Mouse (Mus musculus) Patski (cell line): ENCODE measurements around the gene Il6st. TPM values are rescaled to one million over a fixed set of nuclear protein-coding genes. Genes with fewer than 3 reads are reported as not detected.

ENCODE experiments used
- ATAC-seq: fragments of 100-300 bp; one replicate; pipeline ENCODE4 v1.8.0; 2021
- CTCF ChIA-PET: fragments of 350-600 bp; sonication (Branson Sonifier 250); formaldehyde crosslinking; loops from one replicate; lab custom pipeline; 2022; ENCODE audit warnings: inconsistent platforms; lab: Charles Lee
- POLR2A ChIA-PET: fragments of 350-600 bp; sonication (Branson Sonifier 250); formaldehyde crosslinking; loops from one replicate; lab custom pipeline; 2022; ENCODE audit warnings: antibody characterized with exemption, inconsistent platforms; lab: Charles Lee
- DNase-seq: peaks from one replicate; pipeline ENCODE4 v3.0.0-alpha.2; 2011; ENCODE audit warnings: low read depth, low spot score
- H3K27me3 ChIP-seq: fragments of 371-371 bp; one replicate; pipeline ENCODE4 v1.5.1; 2021
- CTCF ChIP-seq: fragments of 100-300 bp; IDR thresholded peaks from one replicate; pipeline ENCODE4 v1.5.1; 2021
- in situ Hi-C: fragments of 300-500 bp; cut with MboI; formaldehyde crosslinking; loops from 3 replicates; pipeline ENCODE4 v1.11.1; 2018; ENCODE audit warnings: low pct_unique_long_range_greater_than_20kb, mixed read lengths
- polyA plus RNA-seq: library from polyadenylated mRNA; unstranded; gene quantifications from one replicate; pipeline ENCODE4 v1.2.3, GENCODE M21; 2021

Gene Il6st
- polyA plus RNA-seq, 1 experiment from 2014 or later = 125 TPM

GRCm38 (mm10) chr13:112464626-112465287 is 887 bp downstream of the Il6st start:
- TF ChIP-seq CTCF = no peak
- no peaks in the 10 kb centered on the region for H3K27me3 ChIP-seq
- in situ Hi-C loops = loop anchor here (5.0 kb wide), 1 partner anchor 147 kb away; no protein-coding TSS in a partner anchor
- CTCF ChIA-PET = no interaction called here
- POLR2A ChIA-PET = interaction anchor here (0.7 to 1.4 kb wide), 3 partner anchors 29 to 136 kb away, joined by 3 to 5 read pairs (median 3); no protein-coding TSS in a partner anchor
- DNase-seq (no peak), ATAC-seq (no peak)

- H3K27me3 ChIP-seq = no peaks in the 10 kb centered on the region
- DNase-seq = no peak
- TF ChIP-seq CTCF = no peak
- ChIA-PET CTCF (interaction anchor here (1.6 kb wide), 1 partner anchor 8 kb away, joined by 3 read pairs; no protein-coding TSS in a partner anchor), POLR2A (interaction anchor here (0.7 to 1.4 kb wide), 2 partner anchors 128 to 137 kb away, joined by 3 read pairs; no protein-coding TSS in a partner anchor)
- in situ Hi-C loops = no loop called here
- no peak for ATAC-seq
These were observed 1.7 kb downstream of the Il6st start for GRCm38 (mm10) chr13:112465585-112465984.

- DNase-seq (no peak), ATAC-seq (no peak)
- ChIA-PET CTCF (interaction anchor here (1.1 to 1.6 kb wide), 2 partner anchors 9 to 80 kb away, joined by 3 read pairs; no protein-coding TSS in a partner anchor), POLR2A (no interaction called here)
- TF ChIP-seq CTCF = no peak
- in situ Hi-C loops = no loop called here
- no peaks in the 10 kb centered on the region for H3K27me3 ChIP-seq
These were observed 2.5 kb downstream of the Il6st start for GRCm38 (mm10) chr13:112466136-112466945.

GRCm38 (mm10) chr13:112466946-112467255 is 3.0 kb downstream of the Il6st start:
- in situ Hi-C loops = no loop called here
- TF ChIP-seq CTCF = no peak
- H3K27me3 ChIP-seq = no peaks in the 10 kb centered on the region
- DNase-seq = no peak
- ATAC-seq = no peak
- ChIA-PET POLR2A (no interaction called here), CTCF (interaction anchor here (1.1 to 1.6 kb wide), 2 partner anchors 9 to 81 kb away, joined by 3 read pairs; no protein-coding TSS in a partner anchor)

DNA sequence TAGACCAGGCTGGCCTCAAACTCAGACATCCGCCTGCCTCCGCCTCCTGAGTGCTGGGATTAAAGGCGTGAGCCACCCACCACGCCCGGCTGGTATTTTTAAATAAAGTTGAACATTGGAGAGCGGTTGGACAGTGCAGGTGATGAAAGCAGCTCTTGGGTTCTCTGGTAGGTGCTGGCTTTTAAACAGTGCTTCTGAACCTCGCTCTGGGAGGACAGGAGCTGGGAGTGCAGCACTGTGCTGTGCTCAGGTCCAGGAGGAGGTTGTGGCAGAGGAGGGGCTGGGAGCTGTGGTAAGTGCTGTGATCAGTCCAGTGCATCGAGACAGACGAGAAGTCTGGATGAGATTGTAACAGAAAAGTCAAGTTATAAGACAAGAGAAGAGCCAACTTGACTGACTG is 3.5 kb downstream of the Il6st start:
- POLR2A ChIA-PET = no interaction called here
- TF ChIP-seq CTCF = no peak
- CTCF ChIA-PET = interaction anchor here (1.2 to 1.6 kb wide), 2 partner anchors 10 to 19 kb away, joined by 3 read pairs; no protein-coding TSS in a partner anchor
- in situ Hi-C loops = no loop called here
- no peaks in the 10 kb centered on the region for H3K27me3 ChIP-seq
- DNase-seq (no peak), ATAC-seq (no peak)

GRCm38 (mm10) chr13:112469491-112469890 is 5.6 kb downstream of the Il6st start:
- ChIA-PET CTCF (interaction anchor here (1.7 kb wide), 1 partner anchor 40 kb away, joined by 8 read pairs; no protein-coding TSS in a partner anchor), POLR2A (no interaction called here)
- TF ChIP-seq CTCF = no peak
- no peak for ATAC-seq
- no peak for DNase-seq
- in situ Hi-C loops = no loop called here
- no peaks in the 10 kb centered on the region for H3K27me3 ChIP-seq

- no peak for ATAC-seq
- H3K27me3 ChIP-seq = no peaks in the 10 kb centered on the region
- no peak for DNase-seq
- in situ Hi-C loops = no loop called here
- ChIA-PET POLR2A (no interaction called here), CTCF (no interaction called here)
- no peak for TF ChIP-seq CTCF
These were observed 7.3 kb downstream of the Il6st start for GRCm38 (mm10) chr13:112471201-112471600.

DNA sequence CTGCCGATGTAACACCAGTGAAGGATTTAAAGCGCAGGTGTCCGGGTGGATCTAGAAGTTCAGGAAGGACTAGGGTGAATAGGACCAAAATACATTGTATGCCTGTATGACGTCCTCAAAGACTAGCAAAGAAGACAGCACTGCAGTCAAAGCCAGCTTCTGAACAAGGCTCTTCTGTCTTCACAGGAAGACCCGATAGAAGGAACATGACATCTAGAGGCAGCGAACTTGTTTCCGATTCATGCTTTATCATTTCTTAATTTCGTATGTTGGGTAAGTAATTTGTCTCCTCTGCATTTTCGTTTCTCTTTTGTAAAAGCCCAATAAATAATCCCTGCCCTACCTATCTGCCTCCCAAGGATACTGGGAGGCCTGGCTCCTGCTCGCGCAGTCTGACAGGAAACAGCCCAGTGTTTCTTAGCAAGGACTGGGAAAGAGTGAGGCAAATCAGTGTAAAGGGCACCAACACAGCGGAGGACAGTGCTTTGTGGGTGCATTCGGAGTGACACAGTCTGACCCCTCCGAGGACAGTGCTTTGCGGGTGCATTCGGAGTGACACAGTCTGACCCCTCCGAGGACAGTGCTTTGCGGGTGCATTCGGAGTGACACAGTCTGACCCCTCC is 8.6 kb downstream of the Il6st start:
- TF ChIP-seq CTCF = no peak
- no peak for ATAC-seq
- CTCF ChIA-PET = no interaction called here
- POLR2A ChIA-PET = no interaction called here
- in situ Hi-C loops = no loop called here
- H3K27me3 ChIP-seq = no peaks in the 10 kb centered on the region
- no peak for DNase-seq

DNA sequence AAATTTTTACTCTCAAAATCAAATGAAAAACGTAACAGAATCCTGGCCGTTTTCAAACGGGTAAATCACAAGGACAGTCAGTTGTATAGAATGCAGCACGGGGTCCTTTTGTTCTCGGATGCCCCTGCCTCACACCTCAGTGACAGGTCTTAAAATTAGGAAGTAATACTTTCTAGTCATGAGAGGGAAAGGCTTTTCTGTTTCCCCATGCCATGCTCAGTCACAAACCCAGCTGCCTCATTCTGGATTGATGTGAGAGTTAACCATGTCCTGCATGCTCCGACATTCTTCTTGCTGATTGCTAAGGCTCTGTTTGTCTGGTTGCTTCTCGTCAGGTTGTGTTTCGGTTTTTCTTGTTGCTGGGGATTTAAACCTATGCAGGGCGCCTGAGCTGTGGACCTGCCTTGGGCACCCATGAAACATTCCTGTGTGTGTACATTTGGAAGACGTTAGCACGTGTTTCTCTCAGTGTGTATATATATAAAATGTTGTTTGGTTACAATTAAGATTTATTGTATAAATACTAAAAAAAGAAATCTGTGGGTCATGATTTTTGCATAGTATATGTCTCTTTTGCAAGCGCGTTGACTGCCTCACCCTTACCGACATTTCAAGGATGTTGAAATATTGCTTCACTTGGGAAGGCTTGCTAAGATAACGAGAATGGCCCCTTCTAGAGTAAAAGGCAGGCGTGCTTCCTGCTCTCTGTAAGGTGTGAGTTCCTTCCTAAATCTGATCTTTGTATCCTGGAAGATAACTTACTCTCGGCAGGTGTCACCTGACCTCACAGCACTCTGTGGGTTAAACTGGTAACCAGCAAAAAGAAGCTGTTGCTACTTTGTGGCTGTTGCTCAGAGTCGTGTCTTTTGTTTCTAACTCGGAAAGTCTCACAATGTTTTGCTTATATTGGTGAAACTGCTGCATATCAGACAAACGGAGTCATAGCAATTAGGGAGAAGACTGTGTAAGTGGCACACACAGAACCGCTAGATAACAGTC is 10.2 kb downstream of the Il6st start:
- DNase-seq (no peak), ATAC-seq (no peak)
- H3K27me3 ChIP-seq = no peaks in the 10 kb centered on the region
- CTCF ChIA-PET = no interaction called here
- no peak for TF ChIP-seq CTCF
- POLR2A ChIA-PET = no interaction called here
- in situ Hi-C loops = no loop called here

DNA sequence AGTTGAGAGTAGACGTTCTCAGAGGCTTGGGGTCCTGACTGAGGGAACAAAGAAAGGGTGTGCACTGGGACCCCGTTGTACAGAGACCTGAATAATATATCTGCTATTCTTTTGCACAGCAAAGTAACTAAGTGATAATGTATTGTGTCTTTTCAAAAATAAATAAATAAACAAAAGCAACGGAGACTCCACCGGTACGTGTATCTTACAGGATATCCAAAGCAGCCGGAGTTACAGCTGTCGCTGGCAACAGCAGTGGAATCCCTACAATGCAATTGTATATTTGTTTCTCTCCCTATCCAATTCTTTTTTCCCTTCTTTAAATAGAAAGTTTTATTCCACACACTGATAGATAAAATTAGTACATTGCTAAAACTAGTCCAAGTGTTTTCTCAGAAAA is 15.2 kb downstream of the Il6st start:
- in situ Hi-C loops = no loop called here
- no peaks in the 10 kb centered on the region for H3K27me3 ChIP-seq
- CTCF ChIA-PET = no interaction called here
- POLR2A ChIA-PET = no interaction called here
- no peak for ATAC-seq
- no peak for DNase-seq
- TF ChIP-seq CTCF = no peak
